Mouse (Mus musculus) CH12.LX (cell line): ENCODE data around the gene Ddah2.

ENCODE experiments used
- BHLHE40 ChIP-seq: IDR thresholded peaks from 2 replicates; pipeline ENCODE4 v1.6.1; 2011; ENCODE audit warnings: mild to moderate bottlenecking, low read depth, low read length, improper control_type of control experiment
- CHD2 ChIP-seq: IDR thresholded peaks from 2 replicates; pipeline ENCODE4 v1.6.1; 2011; ENCODE audit warnings: low read length, improper control_type of control experiment
- CTCF ChIP-seq, 2 experiments: IDR thresholded peaks in 1 of 2; conservative IDR thresholded peaks in 1 of 2; 2 replicates each; pipeline ENCODE4 v1.5.1; 2011 to 2012; ENCODE audit warnings: low read depth in 2 of 2, low read length in 2 of 2, improper control_type of control experiment in 1 of 2, inconsistent platforms in 1 of 2, mild to moderate bottlenecking in 1 of 2, moderate library complexity in 1 of 2
- EP300 ChIP-seq: IDR thresholded peaks from 2 replicates; pipeline ENCODE4 v1.6.1; 2011; ENCODE audit warnings: low read length, improper control_type of control experiment
- KAT2A ChIP-seq: IDR thresholded peaks from 2 replicates; pipeline ENCODE4 v1.6.1; 2012; ENCODE audit warnings: low read length, improper control_type of control experiment, inconsistent platforms; ENCODE audit not compliant: insufficient replicate concordance
- MAZ ChIP-seq: IDR thresholded peaks from 2 replicates; pipeline ENCODE4 v1.6.1; 2012; ENCODE audit warnings: low read depth, mild to moderate bottlenecking, inconsistent platforms, low read length, improper control_type of control experiment, moderate library complexity
- ZC3H11A ChIP-seq: IDR thresholded peaks from 2 replicates; pipeline ENCODE4 v1.6.1; 2012; ENCODE audit warnings: low read depth, mild to moderate bottlenecking, inconsistent platforms, low read length, improper control_type of control experiment
- ZKSCAN1 ChIP-seq: IDR thresholded peaks from 2 replicates; pipeline ENCODE4 v1.6.1; 2012; ENCODE audit warnings: low read depth, inconsistent platforms, low read length, improper control_type of control experiment, borderline replicate concordance

GRCm38 (mm10) chr17:35051156-35052086 lies 7.4 kb upstream of the Ddah2 start:
- no peak for TF ChIP-seq CTCF (conservative IDR thresholded peaks at IDR 0.05 in 1 of 2, IDR thresholded peaks at IDR 0.05 in 1 of 2; ENCODE audit: low read depth in 2 of 2, low read length in 2 of 2)
- TF ChIP-seq MAZ, result peak; percentile 98
- TF ChIP-seq CHD2, result peak; percentile 96
- no peak for TF ChIP-seq ZC3H11A
- TF ChIP-seq EP300, result peak; percentile 97
- peak; percentile 81; the same call in 1 of the 2 replicates for TF ChIP-seq KAT2A
- peak; percentile 86 for TF ChIP-seq BHLHE40
- no peak; the same call in 1 of the 2 replicates for TF ChIP-seq ZKSCAN1
